Mouse (Mus musculus): Measurements from ENCODE around the gene Erich6. TPM values are rescaled to one million over a fixed set of nuclear protein-coding genes. Genes with fewer than 3 reads are reported as not detected.
"Not testable (repeated sequence)": the region's sequence is repeated elsewhere in the genome, so short reads cannot be mapped to it uniquely, and the experiment has no call there.

The Erich6 gene
- total RNA-seq, 2 experiments from 2014 or later: 0.95 to 1.3 TPM

DNA sequence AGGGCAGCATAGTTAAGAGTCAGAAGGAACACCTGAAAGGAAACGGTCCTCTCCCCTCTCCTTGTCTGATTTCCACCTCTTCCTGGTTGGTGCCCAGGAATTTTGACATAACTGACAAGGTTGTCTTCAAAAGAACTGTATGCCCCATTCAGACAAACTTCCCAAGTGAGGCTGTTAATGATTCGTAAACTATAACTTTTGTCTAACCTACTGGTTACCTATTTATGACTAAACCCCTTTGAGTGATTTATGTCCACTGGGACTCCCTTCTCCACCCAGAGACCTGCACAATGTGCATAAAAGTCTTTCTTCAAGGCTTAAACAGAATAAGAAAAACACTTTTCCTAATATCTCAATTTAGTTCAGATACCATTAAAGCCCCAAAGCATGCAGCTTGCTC lies 10.2 kb upstream of the Erich6 start:
- no peak for DNase-seq (ENCODE audit: low spot score in 2 of 2)

DNA sequence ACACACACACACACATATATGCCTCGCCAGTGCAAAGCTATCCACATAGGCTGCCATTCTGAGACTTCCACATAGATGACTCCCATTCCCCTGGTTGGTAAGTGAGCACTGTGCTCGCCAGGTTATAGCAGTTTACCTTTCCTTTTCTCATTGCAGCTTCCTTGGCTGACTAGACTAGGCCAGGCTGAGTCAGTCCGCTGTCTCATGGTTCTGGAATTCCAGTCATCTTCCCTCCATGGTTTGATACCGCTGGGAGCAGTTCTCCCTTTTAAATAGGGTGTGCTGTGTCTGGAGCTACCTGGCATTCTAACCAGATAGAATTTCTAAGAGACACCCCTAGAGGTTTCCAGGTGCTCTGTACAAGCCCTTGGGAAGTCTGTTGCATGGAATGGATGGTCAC lies 9.2 kb upstream of the Erich6 start:
- DNase-seq (ENCODE audit: low spot score in 2 of 2): no peak

DNA sequence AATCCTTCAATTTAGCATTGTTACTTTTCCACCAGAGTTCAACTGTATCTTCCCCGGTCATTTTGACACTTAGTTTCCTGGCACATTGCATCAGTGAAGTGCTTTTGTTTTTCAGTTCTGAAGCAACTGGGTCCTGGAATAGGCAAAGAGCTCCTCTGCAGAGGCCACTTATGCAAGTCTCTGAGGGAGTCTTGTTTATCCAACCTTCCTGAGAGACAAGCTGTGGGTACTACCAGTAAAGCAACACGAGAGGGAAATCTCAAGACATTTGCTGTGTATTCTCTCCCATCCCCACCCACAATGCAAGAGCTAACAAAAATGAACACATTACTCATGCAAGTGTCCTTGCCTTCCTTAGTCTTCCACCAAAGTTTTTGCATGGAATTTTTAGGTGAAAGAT lies 5.3 kb downstream of the Erich6 start:
- DNase-seq (ENCODE audit: low spot score in 2 of 2): peak in 1 of 2 experiments; percentile 5

DNA sequence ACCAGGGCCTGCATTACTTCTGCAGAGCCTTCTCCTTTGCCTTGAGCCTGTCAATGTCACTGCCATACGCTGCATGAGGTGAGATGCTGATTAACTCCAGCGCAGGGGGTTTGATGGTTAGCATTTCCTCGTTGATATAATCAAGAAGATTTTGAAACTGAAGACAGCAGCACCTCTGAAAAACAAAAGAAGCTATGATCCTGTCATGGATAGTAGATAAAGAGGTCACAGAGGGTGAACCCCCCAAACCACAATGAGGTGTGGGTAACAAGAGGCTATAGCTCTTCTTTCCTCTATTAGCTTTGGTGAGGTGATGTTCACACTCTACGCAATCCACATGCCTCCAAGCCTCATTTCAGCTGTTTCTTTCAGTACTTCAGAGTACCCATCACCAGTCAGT lies 12.0 kb downstream of the Erich6 start:
- DNase-seq (ENCODE audit: low spot score in 2 of 2): no peak

DNA sequence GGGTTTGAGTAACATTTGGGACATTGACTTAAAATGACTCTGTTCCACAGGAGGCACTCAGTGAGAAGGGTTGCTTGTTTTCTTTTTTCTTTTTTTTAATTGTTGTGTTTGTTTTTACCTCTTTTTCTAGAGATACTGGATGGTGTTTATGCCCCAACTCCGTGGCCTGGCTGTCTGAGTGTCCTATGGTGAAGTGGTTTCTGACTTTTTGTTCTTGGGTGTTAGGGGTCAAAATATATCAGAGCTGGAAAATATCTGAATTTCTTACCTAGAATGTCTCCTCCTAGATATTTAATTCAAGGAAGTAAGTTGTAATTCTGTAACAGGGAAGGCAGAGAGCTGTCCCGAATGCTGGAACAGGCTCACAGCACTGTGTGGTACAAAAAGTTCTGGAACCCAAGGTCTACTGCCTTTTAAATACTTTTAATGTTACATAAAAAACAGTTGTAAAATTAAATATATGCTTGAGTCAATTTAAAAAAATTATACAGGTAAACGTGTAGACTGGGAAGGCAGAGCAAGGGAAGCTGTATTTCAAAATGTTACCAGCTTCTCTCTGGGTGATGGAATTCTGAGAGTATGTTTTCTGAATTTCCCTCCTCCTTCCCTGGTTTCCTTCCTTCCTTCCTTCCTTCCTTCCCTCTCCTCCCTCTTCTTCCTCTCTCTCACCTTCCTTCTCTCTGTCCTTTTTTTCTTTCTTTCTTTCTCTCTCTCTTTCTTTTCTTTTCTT lies 14.2 kb downstream of the Erich6 start:
- DNase-seq (ENCODE audit: low spot score in 2 of 2): no peak

DNA sequence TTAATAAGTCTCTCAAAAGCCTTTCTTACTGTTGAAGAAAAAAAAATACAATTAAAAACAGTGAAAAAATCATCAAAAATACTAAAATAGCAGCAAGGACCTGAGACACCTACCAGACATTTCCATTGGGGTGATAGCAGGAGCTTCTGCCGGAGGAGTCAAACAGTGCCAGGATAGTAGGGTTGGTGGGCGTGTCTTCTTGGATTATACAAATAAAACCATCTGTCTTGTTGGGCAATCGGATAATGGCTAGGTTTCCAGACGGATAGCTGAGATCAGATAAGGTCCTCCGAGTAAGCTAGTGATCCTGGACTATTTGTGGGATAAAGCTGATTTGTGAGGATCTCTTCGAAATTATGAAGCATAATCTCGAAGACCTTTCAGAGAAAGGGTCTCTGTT lies 15.9 kb downstream of the Erich6 start:
- no peak for DNase-seq (ENCODE audit: low spot score in 2 of 2)

DNA sequence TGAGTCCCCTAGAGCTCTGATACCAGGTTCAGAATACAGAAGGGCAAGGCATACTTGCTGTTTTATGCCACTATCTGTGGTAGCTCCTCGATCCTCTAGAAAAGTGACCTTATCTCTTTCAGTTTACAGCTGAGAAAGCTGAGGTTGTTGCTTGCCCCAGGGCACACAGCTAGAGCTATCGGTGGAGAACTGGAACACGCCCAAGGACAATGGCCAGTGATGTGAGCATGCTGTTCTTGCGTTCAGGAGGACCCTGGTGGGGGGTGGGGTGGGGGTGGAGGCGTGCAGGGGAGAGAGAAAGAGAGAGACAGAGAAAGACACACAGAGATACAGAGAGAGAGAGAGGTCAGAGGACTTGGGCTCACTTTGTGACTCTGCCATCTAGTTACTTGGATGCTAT lies 27.0 kb downstream of the Erich6 start:
- DNase-seq (ENCODE audit: low spot score in 2 of 2): no peak

DNA sequence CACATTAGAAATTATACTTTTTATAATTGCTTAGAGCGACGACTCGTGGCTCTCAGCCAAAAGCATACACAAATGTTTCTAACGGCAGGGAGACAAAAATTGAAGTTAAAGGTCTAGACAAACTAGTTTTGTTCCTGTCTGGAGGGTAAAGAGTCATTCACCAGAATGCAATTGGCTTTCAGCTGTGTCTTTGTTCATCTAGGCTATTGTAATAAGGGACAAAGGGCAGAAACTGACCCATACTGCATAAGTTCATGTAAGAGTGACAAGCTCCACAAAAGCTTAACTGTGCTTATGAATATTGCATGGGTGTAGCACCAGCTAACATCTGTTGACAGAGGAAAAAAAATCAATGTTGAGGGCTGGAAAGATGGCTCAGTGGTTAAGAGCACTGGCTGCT lies 28.5 kb downstream of the Erich6 start:
- no peak for DNase-seq (ENCODE audit: low spot score in 2 of 2)

DNA sequence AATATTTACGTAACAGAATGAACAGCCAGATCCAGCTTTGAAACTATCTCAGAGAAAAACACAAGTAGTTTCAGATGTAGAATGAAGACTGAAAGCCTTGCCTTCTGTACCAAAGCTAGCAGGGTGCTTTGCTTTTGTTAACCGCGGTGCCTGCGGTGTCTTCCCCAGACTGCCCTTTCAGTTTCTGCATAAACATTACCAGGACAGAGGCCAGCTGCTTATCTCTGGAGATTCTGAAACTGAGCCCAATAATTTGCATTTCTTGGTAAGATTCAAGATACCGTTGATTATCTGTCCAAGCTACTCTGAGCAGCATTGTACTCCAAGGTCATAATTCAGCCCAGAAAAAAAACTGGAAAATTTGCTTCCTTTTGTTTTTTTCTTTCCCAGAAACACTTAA lies 43.4 kb downstream of the Erich6 start:
- no peak for DNase-seq (ENCODE audit: low spot score in 2 of 2)

DNA sequence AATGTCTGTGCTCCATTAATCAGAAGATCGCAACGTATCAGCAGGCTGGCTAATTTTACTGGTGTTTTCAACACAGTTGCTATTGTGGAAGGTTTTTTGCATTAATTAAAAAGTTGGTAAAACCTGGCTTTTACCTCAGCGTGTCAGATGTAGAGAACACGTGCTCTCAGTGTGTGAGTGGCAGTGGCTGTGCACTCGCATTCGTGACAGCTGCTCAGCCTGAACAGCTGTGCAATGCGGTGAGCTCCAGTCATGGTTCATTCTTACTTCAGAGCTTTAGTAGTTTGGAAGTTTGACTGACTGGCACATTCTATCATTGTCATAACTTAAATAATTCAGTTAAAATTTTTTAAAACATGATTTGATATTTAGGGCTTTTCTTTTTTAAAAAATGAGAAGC lies 44.3 kb downstream of the Erich6 start:
- DNase-seq (ENCODE audit: low spot score in 2 of 2): not testable (repeated sequence)

DNA sequence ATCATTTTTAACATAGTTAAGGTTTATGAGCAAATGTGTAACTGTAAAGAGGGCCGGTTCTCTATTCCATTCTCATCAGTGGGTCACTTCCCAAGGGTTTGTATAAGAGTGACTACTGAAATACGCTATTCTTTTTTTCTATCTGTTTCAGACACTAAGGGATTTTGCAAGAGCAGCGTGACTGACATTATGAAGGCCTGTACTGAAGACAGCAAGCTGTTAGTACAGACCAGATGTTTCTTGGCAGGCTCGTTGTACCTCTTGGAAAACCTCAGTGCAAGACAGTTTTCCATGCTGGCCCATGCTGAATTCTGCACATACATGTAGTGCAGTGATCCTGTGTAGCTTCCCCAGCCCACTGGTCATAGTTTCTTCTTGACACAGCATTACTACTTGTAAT lies 46.5 kb downstream of the Erich6 start:
- not testable (repeated sequence) for DNase-seq (ENCODE audit: low spot score in 2 of 2)

DNA sequence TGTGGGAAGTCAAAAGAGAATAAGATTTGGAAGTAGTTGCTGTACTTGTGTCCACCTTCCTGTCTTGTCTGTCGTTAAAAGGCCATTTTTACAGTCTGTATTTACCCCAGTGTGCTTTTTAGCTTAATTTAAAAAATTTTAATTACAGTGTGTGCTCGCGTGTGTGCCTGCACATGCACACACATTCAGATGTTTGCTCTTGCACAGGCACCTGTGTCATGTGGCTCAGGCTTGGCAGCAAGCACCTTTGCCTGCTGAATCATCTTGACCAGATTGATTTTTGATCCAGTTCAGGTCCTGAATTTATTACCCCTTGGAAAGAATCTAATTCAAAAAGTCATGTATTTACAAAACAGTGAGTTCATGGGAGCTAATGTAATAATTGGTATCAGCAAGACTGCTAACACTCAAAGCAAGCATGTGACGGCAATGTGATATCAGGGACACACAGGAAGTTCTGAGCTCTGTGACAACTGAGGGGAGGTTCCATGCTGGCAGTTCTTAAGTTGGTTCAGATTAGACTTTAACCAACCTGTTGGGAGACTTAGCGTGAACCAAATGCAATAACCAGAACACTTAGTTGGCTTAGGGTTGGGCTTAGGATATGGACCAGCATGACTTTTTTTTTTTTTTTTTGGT lies 54.1 kb downstream of the Erich6 start:
- no peak for DNase-seq (ENCODE audit: low spot score in 2 of 2)

DNA sequence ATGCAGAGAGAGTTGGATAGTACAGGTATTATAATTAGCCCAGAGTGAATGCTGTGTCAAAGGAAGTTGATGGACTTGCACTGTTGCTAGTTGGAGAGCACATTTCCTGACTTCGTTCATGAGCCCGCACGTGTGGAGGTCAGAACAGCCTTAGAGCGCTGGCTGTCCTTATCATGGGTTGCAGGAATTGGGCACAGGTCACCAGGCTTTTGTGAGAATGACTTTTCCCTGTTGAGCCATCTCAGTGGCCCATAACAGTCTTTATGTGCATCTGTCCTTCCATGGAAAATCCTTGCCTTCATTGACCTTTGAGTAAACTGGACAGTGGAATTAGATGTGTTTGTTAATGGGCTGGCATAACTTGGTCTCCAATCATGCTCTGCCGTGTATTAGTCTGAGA lies 54.7 kb downstream of the Erich6 start:
- no peak for DNase-seq (ENCODE audit: low spot score in 2 of 2)

DNA sequence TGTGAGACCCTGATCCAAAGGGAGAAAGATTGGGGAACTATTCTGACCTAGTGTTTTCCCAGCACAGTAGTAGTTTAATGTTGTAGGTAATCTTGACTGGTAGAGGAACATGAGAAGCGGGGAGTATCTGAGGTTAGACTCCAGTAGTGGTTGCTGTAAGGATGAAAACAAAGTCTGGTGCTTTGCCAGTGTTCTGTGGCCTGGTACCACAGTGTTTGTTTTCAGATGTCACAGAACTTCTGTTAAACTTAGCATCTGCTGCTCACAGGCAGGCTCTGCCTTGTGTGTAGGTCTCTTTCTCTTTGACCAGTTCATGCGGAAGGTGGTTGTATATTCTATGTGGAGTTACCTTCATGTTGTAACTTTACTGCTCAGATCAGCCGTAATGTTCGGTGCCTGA lies 55.5 kb downstream of the Erich6 start:
- no peak for DNase-seq (ENCODE audit: low spot score in 2 of 2)

DNA sequence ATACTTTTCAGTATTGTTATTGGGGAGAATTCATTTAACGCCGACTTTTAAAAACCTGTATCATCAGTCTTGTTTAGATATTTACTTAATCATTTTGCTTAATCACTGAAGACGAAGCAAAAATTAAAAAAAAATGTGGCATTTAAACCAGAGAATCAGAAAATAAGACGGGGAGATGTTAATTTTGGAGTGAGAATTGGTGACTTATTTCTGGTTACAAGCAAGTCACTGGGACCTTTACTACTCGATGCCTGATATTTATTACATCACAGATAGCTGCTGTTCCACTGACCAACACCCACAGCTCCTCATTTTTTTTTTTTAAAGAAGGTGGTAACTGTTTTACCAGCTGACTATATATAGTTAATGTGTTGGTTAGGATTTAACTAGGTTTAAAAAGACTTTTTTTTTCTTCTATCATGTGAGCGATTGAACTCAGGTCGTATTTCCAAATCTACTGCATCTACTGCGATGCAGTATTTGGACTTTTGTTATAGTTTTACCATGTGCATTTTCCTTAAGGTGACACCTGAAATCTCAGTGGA lies 59.4 kb downstream of the Erich6 start:
- no peak for DNase-seq (ENCODE audit: low spot score in 2 of 2)

DNA sequence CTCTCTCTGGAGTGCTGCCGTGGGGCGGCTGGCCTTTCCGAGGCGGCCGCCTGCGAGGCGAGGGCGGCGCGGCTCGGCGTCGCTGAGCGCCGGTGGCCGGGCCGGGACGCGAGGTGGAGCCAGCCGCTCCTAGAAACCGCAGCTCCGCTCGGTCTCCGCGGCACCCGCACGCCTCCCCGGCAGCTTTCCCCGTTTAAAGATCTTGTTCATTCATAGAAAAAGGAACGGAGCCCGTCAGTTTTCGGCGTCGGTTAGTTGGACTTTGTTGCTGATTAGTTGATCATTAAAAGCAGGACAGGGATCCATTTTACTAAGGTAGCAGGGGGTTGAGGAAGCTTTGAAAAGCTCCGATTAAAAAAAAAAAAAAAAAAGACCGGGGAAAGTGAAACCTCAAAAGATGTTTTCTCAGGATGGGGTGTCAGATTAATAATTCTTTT lies 59.9 kb downstream of the Erich6 start:
- DNase-seq (ENCODE audit: low spot score in 2 of 2): peak; percentile 46 to 47

DNA sequence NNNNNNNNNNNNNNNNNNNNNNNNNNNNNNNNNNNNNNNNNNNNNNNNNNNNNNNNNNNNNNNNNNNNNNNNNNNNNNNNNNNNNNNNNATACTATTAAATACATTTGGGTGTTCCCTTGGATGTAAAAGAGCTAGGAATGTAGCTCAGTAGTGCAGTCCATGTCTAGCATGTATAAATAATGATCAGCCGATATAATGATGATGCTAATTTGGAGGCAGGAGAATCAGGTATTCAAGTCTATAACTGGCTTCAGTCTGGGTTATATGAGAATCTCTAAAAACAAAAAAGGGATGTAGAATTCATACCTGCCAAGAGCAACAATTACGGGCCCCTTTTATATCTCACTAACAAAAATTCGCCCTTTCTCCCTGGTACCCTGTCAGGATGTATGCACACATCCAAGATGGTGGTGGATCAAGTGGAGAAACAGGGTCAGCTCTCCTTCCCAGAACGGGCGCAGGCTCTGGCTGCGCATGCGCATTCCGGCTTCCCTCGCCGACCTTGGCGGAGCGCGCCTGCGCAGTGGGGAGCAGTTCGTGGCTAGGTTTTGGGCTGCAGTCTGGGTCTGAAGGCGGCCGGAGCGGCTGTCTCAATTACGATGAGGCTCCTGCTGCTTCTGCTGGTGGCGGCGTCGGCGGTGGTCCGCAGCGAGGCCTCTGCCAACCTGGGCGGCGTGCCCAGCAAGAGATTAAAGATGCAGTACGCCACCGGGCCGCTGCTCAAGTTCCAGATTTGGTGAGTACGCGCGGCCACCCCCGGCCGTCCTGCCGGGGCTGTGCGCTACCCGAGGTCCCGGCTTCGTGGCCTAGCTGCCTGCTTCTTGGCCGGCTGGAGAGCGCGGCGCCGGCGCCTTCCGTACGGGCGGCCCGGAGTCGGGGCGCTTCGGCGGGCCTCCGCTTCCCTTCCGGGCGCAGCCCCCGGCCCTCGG lies 60.6 kb downstream of the Erich6 start, which contains the start of gene Selenot:
Gene Selenot, plus strand, starts transcription at position 500 of the 930 bp plus-strand sequence.
- DNase-seq (ENCODE audit: low spot score in 2 of 2): peak; percentile 95 to 98

DNA sequence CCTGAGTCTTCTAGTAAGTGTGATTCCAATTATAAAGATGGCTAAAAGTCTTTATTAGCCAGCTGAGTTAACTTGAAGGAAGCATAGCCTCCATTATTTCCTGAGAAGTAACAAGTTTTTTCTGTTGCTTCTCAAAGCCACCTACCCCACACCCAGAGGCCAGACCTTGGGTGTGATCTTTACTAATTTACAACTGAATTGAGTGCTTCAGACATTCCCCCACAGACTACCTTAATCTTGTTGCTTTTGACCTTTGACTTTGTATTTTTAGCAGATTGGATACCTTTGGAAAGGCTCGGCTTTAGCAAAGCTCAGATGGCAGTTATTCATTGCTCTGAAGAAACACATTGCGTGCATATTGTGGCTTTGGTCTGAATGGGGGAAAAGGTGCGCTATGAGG lies 66.2 kb downstream of the Erich6 start:
- no peak for DNase-seq (ENCODE audit: low spot score in 2 of 2)
